Mouse (Mus musculus) urinary bladder, adult 18-20 months (tissue): ENCODE measurements around the gene Pdzd2.

Experiments
- DNase-seq, 2 experiments: peaks; one replicate each; pipeline ENCODE4 v3.0.0; 2022; ENCODE audit warnings: low spot score in 2 of 2, mixed read lengths in 2 of 2

Pdzd2 gene

DNA sequence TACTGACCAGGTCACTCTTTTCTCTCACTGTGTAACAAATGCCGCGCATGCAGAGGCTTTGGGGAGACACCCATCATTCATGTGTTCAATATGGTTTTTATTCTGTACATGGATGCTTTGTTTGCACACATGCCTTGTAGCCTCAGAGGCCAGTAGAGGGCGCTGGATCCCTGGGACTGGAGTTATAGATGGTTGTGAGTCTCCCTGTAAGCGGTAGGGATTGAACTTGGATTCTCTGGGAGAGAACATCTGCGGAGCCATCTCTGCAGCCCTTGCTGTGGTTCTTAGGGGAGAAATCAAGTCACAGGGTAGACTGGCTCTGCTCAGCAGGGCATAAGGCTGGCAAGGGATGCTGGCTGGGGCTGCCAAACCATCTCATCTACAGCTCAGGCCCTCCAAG lies 161.4 kb downstream of the Pdzd2 start:
- peak in 1 of 2 experiments; percentile 15 for DNase-seq

DNA sequence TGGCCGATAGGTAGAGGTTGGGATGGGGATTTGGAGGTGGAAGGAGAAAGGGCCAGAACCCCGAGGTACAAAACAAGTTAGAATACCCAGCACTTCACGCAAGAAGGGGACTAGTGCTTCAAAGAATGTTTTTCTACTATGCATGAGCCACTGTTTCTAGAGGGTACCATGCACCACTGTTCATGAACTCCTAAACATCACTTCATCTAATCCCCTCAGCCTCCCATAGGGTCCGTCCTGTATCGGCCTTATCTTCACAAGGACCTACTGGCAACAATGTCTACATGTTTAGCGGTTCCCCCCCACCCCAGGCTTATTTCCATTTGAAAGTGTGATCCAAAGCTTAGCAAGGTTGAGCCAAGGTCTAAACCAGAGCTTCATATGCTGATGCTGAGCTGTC lies 162.0 kb downstream of the Pdzd2 start:
- DNase-seq, result no peak

DNA sequence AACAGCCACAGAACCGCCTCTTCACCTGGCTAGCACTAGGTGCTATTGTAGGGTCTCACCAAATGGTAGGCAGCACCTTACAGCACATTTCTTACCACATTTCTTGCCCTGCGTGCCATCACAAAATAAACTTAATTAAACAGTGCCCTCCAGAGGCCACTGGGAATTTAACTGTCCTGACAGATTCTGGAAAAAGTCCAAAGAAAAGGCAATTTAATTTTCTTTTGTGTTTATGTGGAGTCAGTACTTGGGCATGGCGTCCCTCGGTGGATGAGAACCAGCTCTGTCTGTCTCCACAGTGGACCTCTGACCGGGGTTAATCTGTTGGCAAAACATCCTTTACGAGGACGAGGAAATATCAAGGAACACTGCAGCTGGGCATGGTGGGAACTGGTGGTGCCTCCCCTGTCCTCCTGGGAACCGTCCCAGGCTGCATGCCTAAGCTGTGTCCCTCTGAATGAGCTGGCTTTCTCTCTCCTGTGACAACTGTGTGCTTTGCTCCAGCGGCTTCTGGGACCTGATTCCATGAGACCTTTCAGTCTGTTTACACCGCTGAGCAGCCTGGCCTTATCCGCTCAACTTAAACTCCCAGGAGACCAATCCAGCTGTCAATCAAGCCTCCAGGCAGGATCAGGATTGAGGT lies 162.5 kb downstream of the Pdzd2 start:
- DNase-seq, result peak in 1 of 2 experiments; percentile 39

DNA sequence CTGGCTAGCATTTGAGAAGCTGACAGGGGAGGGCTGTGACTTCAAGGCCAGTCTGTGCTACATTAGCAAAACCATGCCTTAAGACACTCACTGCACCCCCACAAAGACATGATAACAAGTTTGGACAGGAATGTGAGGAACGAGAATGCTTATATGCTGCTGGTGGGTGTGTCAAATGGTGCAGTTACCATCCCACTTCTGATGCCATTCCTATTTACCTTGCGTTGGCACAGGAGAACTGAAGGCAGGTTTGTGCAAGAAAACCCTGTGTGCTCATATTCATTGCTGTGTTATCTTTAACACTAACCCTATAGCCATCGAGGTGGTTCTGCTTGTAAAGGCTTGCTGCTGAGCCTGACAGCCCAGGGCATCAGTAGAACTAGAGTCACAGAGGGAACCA lies 166.1 kb downstream of the Pdzd2 start:
- DNase-seq, result peak in 1 of 2 experiments; percentile 16

DNA sequence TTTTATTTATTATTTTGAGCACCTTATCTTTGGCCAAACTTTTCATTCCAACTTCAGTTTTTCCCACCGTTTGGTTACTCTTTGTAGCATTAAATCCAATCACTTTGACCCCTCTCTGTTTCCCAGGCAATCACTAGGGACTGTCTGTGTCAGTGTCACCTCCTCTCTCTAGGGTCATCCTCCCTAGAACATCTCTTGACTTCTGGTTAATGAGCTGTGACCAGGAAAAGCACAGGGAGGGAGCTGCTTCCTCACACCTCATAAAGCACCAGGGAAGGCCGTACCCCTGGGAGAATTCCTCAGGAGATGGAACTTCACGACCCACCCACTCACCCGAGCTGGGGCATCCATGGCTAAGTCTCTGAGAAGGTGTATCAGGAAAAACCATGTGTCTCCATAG lies 168.6 kb downstream of the Pdzd2 start:
- no peak for DNase-seq

DNA sequence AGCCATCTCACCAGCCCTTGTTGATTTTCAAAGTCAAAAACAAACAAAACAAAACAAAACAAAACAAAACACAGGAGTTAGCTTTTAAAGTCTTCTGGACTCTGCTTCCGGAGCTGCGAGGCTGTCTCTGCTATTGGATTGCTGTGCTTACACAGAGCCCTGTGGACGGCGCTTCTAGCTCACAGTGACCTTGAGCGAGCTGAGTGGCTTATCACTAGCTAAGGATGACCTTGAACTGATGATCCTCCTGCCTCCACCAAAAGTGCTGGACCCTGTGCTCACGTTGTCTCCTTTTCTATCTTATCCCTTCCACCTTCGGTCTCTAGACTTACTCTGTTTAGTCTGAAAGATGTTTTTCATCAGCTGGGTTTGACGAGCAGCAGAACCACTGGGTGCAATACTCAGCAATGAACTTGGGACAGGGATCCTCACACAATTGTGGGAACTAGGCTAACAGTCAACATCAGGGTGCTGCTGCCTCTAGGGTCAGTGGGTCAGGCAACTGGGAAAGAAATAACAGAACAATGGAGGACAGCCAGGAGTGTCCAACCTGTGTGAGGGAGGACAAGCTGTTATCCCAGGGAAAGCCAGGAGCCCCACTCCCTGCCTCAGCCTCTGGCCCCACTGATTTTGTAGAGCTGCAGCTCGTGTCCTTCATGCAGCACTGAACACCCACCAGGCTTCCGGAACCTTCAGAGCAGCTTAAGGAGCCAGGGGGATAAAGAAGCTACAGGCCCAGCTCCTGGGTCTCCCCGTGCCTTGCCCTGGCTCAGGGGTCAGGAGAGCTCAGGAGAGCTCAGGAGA lies 172.9 kb downstream of the Pdzd2 start:
- no peak for DNase-seq

DNA sequence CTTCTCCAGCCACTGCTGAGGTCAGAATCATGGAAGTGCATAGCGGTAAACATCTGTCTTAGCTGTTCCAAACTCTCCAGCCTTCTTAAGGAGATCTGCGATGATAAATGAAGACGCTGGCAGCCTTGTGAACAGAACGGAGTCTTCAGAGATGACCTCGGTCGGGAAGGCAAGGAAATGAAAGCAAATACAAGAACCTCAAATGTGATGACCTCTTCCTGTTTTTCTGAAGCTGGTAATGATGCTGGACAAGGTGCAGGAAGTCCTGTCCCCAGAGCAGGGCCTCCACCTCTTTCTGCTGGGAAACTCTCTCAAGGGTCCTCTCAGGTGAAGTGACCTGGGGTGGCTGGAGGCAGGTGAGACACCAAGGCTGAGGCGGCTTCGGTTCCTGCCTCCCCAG lies 174.4 kb downstream of the Pdzd2 start:
- no peak for DNase-seq

DNA sequence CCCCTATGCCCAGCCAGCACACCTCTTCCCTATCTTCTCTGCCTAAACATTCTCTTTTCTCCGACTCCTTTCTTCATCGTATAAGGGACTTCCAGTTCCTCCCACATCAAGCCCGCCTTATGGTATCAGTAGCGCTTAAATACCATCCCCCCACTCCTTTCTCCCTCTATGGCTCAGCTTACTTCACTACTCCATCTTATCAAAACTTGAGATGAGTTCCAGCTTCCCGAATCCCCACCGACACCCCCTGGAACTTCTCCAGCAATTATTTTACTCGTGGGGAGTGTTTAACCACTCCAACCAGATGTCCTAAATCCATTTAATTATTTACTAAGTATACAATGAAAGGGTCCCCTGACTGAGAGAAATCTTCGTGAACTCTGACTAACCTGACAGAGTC lies 179.2 kb downstream of the Pdzd2 start:
- DNase-seq, result no peak

DNA sequence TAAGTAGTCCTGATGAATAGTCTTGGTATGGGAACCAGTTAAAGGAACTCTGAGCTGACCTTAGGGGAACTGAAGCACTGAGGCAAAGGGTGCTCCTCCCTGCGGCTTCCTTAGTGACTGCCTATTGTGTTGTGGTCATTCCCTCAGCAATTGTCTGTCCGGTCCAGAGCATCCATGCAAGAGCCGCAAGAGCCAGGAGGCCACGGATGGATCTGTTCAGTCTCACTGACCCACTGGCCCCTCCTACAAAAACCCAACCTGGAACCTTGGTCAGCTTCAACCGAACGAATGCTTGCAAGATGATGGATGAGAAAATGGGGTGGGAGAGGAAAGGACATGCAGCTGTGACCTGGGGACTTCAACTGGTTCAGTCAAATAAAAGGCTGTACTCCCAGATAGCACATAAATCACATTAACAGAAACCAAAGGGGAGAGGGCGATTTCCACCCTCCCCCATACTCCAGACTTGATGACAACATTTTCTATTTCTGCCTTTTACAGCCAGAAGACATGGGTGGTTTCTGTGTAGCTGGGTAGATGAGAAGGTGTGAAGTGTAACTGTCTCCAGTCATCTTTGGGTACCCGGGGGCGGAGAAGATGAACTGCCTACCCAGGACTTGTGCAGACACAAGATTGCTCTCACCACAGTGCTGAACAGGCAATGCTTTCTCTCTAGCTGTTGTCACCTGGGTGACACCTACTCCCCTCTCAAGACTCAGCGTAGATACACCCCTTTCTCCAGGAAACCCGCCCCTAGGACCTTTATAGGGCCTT lies 181.9 kb downstream of the Pdzd2 start:
- no peak for DNase-seq

DNA sequence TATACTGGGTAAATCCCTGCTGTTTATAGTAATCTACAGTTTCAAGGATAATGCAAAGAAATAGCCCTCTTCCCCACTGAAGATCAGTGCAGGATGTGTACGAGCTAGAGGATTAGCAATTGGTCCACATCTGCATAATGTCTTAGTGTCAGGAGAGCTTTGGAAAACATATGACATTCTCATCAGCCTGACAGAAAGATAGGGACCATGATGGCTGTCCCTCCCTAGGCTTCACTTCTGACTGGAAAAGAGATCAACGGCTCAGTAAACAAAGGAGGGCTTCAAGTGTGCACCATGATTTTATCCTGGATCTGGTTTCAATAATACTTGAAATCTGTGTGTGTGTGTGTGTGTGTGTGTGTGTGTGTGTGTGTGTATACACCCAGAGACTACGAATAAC lies 186.5 kb downstream of the Pdzd2 start:
- no peak for DNase-seq

DNA sequence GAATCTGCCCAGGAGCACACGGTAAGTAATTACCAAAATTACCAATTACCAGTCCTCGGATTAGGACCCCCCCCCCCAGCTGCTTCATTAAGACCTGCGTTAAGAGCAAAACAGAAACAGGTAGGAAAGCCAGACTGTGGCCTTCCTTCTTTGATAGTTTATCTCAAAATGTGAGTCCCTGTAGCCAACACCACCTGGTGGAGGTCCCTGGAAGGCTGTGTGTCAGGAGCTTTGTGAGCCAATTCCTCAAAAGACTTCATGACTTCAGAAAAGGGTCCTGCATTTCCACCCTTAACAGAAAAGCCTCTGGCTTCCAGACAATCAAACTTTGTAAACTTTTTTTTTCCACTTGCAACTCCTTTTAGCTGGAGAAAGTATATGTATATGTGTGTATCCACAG lies 188.8 kb downstream of the Pdzd2 start:
- DNase-seq, result no peak

DNA sequence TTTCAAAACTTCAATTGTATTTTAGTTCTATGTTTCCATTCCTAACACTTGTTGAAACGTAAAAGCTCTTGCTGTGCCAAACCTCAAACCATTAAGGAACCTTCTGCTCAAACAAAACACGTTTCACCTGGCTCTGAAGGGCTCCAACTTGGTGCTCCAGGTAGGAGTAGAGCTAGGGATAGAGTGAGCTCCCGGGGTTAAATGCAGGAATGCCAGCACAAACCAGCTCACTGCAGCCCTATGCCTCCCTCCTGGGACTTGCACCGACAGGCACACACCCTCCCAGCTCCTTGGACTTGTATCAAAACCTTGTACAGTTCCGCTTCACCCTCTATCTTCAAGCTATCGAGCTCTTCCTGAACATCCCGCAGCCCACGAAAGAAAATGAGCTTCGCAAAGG lies 189.3 kb downstream of the Pdzd2 start:
- peak in 1 of 2 experiments; percentile 43 for DNase-seq

DNA sequence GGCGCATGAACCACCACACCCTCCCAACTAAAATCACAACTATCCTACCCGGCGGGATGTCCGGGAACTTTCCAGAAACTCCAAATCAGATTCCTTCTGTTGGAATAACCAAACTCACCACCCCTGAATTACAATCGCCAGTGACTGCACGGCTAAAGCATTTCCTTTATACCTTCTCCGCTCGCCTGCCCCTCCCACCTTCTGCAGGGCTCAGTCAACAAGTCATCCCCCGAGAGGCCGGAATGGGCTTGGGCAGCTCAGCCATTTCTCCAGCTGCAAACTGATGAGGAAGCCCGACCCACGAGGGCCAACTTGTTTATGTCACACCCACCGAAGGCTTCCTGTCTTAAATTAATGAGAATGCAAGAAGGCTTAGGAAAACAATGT lies 189.8 kb downstream of the Pdzd2 start:
- peak; percentile 46 to 63 for DNase-seq

DNA sequence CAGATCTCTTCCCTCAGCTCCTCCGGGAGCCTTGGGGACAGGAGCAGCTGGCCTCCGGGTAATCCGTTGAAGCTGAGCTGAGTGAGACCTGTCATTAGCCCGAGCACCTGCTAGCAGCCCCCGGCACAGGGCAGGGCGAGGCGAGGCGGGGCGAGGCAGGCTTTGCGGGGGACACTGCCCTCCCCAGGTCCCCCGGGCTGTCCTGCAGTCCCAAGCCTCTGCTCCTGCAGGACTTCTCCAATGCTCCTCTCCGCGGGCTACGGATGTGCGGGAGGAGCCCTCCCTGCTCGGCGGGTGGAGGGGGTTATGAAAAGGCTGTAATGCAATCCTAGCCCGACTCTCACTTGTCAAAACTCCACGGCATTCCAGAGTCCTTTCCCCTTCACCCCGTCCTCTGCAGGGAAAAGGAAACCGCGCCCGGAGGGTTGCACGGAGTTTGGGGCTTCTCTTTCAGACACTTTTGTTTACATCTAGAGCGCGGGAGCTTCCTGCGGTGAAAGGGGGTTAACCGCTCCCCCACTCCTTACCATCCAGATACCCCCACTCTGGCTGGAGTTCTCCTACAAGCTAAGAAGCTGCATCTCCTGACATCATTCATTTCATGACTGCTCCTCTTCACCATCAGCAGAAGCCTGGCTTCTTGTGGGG lies 190.3 kb downstream of the Pdzd2 start:
- peak in 1 of 2 experiments; percentile 56 for DNase-seq

DNA sequence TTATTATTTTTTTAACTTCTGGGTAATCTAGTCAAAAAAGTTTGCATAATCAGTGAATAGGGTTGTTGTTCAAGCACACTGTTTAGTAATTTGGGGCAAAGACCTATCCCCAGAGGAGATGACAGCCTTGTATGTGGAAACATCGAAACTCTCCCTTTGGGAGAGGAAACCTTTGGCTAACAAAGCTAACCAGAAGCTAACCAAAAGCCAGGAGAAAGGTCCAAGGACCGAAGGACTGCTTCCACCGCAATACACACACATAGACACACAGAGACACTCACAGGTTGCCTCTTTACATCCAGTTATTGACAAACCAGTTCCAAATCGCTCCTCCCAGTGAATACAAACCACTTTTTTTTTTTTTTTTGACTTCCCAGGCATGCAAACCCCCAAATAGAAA lies 191.0 kb downstream of the Pdzd2 start:
- no peak for DNase-seq

DNA sequence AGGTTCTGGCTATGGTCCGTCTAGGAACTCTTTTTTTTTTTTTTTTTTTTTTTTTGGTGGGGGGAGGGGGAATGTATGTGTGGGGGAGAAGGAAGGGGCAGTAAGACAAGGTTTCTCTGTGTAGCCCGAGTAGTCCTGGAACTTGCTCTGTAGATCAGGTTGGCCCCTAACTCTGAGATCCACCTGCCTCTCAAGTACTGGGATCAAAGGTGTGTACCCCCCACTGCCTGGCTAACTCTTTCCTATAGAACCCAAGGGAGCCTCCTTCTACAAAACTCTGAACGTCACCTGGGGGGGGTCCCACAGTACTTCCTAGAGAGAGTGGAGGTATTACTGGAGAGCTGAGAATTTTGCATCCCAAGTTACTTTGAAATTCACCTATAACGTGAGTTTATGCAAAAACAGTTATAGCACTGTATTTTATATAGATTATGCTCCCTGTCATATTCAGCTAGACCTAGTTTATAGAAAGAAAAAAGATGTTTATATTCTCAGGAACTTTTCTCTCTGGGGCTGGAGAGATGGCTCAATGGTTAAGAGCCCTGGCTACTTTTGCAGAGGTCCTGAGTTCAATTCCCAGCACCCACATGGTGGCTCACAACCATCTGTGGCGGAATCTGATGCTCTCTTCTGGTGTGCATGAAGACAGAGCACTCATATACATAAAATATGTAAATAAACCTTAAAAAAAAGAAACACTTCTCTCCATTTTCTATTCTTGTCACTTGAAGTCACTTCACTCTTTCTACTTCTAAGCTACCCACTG lies 191.9 kb downstream of the Pdzd2 start:
- DNase-seq, result no peak

DNA sequence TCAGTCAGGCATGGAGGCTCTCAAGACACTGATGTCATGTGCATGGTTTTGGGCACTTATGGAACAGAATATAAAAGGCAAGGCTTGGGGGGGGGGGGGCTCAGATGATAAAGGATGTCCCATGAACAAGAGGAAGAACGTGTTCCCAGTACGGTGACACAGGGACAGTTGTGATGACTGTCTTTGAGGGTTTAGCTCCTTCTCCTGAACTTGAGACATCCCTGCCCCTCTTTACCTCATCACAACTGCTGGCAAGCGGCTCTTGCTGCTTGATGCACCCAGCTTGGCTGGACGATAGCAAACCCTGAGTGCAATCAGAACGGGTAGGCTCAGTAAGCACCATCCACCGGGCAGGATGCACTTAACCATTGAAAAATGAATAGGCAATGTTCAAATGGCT lies 192.9 kb downstream of the Pdzd2 start:
- DNase-seq, result no peak

DNA sequence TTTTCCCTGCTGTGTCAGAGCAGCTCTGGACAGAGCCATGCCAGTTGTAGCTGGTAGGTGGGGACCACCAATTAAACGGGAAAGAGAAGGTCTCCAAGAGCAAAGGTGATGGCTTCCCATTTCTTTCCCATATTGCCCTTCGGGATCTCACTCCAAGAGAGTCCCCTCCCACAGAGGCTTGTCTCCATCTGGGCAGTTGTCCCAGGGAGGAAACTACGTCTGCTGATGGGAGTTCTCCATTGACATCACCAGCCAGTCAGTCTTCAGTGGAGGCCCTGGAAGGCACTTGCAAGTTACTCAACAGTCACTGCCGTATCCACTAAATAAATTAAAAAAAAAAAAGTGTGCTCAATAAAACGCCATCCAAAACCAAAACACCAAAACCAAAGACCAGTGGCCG lies 194.1 kb downstream of the Pdzd2 start:
- DNase-seq, result no peak

DNA sequence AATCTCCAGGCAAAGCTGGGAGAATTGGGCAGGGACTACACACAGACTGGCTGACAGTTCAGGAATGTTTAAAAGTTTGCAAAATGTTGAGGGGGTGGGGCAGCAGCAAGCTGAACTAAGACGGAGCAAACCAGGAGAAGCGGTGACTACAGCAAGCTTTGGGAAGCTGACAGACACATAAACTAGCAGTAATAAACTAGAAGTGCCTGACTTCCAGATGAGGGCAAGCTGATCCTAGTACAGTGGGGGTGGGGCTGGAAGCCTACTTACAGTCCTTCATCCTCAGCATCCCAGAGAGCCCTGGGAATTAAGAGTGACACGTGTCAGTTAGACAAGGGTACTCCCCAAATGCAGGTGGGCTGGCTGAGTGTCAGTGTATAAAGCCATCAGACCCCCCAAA lies 194.5 kb downstream of the Pdzd2 start:
- DNase-seq, result no peak

DNA sequence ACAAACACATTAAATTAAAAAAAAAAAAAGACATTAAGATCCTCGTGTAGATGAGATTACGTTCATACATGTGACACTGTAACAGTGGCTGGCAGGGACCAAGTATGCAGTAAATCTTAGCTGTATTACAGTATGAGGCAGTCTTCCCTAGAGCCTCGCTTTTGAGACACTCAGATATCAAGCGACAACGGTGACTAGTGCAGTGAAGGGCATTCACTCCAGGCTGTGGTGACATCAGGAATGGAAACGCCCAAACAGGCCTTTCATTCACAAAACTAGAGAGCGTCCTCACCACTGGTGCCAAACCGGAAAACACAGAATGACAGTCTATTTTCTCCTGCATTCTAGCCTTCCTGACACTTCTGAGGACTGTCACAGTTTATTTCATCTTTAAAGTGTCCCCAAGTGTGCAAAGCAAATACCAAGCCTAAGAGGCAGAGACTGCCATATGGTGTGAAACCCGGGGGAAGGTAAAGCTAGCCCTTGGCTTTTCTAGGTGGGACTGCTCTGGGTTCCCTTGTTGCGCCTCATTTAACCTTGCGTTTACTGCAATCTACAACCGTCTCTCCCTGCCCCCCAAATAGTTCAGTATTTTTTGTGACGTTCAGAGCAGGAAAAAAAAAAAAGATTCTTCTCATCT lies 195.9 kb downstream of the Pdzd2 start:
- no peak for DNase-seq

DNA sequence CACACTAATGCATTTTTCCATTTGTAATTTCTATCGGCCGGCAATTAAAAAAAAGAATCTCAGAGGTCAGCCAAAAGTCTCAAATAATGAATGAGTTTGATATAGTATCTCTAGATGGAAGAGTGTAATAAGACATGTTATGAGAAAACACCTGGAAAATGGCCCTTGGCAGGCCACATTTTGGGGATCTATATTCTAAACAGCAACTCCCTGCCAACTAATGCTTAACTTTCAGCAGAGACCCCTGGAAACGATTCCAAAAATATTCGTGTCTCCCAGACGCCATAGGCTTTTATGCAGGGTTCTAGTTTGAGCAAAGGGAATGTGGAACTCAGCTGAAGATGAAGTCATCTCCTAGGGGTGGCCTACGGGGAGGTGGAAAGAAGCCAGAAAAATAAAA lies 197.4 kb downstream of the Pdzd2 start:
- no peak for DNase-seq
